Mouse (Mus musculus) CD4-positive, CD25-positive, alpha-beta regulatory T cell, adult 2 months (primary cell): ENCODE measurements at regions not wholly inside any gene's neighbourhood (a gene's known extent, or its start where the extent isn't known, plus 50 kb on each side); places are given as distances from the start of the nearest gene placed in this dataset.

Source experiments
- DNase-seq: peaks from one replicate; pipeline ENCODE4 v3.0.0-alpha.2; 2012; ENCODE audit warnings: low read depth, low spot score

DNA sequence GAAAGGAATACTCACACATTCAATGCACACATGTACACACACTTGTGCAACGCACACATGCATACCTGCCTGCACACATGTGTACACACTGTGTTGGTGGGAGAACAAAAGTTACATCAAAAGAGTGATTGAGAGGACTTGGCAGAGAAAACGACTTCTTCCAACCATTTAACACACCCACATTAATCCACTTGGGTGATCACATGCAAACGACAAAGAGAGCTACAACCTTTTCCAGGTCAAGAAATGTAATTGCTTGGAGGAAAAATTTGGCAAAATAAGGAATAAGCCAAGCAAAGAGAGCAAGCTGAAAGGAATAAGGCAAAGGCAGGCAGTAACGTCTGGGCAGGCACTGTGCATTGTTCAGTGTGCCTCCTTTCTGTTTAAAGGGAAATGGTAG, 67.3 kb downstream of the C1d start:
- DNase-seq = no peak

DNA sequence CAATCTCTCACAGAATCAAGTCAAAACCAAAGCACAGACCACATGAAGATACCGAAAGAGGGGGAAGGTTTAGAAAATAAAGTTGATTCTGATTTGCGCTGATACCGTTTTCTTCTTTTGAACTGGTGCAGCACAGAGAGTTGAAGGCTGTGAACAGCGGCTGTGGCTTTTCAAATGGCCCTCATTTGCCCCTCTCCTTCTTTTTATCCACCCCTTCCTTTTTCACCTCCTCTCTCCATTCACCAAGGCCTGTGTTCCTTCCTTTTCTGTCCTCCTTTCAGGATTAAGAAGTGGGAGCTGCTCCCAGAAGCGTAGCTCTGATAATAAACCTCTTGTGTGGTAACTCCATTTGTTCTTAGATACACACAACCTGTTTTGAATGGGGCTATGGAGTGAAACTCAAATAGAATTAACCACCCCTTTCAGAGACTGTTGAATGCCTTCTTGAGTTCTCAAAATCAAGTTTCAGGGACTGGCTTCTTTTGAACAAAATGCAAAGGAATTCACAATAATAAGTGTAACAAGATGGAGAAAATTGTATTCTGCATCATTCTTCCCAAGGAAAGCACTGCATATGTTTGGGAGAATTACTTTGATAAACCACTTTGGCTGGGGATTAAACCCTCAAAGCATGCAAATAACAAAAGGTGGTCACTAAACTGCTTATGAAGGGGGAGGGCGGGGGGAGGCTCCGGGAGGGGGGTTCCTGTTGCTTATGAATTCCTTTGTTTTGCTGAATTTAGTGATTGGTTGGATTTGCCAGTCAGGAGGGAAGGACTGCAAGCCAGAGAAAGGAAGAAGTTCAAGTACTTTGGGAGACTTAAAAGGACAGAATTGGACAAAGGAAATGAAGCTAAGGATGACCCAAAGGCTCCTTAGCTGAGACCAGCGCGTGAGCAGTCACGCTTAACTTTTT, 68.6 kb downstream of the C1d start:
- DNase-seq = no peak

DNA sequence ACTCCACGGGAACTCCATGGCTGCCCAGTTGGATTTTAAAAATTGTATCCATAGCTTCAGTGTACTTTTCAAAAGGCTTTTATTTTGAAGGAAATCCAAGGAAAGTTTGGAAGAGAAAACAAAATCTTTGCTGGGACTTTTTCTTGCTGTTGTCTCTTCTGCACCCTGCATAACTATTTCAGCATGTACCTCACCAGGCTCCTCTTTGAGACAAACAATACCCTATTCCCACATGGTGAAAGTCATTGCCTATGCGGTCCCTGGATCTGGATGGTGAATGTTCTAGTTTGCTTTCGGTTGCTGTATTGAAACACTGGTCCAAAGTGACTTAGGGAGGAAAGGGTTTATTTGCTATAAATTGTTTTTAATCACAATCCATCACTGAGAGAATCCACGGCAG, 69.3 kb downstream of the C1d start:
- DNase-seq = no peak

DNA sequence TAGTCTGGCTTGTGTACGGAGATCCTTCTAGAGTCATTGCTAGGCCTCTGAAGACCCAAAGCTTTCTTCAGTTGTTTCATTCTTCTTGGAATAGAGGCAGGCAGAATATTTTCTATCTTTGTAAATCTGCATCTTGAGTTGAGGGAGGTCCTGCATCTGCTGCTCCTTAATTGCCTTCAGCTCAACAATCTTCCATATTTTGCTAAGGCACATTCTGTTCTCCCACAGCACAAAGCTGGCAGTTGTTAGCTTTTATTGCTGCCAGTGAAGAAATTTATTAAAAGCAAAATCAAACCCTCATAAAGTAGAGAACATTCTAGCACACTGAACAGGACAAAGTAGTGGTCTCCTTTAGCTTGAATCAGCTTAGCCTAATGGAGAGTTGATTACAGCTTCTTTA, 94.1 kb downstream of the C1d start:
- DNase-seq = no peak

DNA sequence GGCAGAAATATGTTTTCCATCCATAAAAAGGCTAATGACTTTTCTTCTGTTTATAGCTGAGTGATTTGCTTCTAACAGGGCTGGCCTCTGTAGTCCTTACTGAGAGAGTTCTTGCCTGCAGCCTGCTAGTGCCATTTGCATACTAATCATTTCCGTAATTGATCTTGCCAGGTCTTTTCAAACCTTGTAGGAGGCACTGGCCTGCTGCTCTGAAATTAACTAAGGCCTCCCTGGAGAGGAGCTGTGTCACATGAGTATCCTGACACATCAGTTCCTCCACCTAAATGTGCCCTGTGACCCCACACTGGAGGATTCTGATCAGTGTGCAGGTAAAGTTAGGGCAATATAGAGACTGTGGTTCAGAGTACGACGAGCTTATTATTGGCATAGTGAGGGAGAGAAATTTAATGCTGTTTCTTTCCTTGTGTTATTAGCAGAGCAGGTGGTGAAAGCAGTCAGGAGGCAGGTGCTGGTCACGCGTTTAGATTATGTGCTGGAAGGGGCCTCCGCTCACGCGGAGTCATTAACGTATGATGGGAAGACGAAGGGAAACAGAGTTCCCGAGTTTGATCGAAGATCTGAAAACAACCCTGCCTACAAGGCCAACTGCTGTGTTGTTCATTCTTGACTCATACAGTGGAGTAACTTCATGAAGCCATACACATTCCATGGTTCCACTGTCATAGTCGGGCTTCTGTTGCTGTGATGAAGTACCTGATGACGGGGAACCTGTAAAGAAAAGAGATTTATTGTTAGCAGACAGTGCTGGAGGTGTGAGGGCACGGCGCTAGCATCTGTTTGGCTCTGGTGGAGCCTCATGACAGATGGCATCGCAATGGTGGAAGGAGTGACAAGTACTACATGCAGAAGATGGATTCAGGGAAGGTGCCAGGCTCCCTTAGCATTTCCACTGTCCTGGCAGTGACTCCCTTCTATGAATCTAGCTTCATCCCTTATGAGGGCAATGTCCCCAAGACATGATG, 95.1 kb downstream of the C1d start:
- no peak for DNase-seq

DNA sequence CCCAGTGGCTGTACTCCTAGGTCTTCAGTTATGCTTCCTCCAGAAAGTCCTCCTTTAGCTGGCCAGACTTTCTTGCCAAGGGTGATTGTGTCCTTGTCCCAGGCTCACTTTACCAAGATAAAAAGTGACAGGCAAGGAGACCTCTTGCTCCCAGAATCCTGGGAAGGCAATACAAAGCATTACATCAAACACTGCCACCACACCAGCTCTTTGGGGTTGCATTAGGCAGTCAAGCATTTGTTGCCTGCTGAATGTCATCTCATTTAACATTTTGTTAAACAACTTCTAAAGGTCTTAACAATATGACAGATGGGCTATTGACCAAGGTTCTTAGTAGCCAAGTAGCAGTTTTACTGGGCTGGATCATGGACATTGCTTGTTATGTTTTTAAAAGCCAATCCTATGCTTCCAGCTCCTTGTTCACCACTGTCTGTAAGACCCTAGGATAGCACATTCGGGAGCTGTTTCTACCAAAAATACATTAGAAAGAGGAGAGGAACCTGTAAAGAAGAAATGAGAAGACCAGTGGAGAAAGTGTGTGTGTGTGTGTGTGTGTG, 102.4 kb downstream of the C1d start:
- DNase-seq = no peak

DNA sequence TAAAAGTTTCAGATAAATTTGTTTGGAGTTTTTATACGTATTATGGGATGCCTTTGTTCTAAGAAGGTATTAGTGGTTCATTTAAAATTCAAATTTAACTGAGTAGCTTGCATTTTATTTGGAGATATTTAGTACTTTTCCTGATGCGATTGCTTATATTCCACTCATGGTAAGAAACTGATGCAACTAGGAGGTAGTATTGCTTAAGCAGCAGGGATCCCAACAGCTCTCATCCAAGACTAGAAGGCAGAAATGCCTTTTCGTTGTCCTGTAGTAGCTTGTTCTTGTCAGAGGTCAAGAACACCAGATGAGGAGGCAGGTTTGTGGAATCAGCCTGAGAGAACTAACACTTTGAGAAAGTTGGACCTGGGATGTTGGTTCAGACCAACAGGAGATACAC, 120.5 kb downstream of the C1d start:
- no peak for DNase-seq

DNA sequence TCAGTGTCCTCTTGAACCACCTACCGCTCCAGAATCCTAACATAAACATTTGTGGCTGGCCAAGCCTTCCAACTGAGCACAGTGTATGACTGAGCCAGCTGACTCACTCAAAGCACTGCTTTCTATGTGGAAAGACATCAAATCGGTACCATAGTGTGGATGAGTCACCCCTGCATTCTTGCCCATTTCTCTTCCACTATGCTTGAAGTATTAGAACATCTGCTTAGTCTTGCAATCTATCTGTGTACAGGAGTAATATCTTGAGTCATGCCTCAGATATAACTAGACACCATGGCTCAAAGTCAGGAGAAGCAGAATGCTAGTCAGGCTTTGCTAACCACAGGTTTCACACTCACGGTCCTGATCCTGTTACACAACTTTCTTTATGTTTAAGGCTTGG, 129.4 kb downstream of the C1d start:
- DNase-seq = no peak

DNA sequence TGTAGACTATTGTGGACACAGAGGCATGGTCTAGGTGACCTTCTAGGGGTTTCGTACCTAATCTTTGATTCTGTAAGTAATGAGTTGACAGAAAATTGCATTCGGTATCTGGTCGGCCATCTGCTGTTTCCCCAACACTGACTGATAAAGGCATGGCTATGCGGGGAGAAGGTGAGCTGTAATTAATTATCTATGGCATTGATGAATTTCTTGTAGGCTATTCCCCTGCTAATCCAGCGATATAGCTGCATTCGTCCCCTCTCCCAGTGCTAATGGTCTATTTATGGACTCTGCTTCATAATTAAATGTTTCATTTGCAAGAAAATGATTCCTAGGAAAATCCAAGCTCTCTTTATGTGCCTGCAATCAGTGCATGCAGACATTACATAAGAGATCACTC, 136.5 kb downstream of the C1d start:
- no peak for DNase-seq

DNA sequence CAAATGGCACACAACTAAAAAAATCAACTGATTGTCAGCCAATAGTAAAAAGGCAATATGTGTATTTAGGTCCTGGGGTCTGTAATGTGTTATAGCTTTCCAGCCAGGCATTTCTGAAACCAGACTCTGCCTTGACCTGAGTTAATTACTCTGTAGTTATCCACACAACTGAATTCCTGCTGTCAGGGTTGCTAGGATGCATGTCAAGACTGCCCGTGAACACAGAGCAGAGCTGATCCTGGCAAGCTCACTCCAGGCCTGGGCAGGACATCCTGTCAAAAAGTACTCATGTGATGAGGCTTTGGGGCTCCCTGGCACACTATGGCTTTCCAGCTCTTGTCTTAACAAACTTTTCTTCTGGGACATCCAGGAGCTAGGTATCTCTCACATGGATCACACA, 157.2 kb downstream of the C1d start:
- no peak for DNase-seq

DNA sequence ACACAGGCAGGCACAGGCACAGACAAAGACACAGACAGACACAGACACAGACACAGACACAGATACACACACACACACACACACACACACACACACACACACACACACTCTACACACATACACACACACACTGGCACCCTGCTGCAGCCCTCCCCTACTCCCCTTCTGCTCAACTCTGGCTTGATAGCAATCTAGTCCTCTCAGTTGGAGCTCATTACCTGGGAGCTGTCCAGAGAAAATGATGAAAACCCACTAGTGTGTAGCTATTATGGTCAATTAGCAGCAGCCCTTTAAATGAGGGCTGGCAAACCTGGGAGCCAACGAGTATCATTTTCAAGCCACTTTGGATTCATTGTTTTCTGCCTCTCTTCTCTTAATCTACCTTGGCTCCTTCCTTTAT, 157.8 kb downstream of the C1d start:
- DNase-seq = no peak

DNA sequence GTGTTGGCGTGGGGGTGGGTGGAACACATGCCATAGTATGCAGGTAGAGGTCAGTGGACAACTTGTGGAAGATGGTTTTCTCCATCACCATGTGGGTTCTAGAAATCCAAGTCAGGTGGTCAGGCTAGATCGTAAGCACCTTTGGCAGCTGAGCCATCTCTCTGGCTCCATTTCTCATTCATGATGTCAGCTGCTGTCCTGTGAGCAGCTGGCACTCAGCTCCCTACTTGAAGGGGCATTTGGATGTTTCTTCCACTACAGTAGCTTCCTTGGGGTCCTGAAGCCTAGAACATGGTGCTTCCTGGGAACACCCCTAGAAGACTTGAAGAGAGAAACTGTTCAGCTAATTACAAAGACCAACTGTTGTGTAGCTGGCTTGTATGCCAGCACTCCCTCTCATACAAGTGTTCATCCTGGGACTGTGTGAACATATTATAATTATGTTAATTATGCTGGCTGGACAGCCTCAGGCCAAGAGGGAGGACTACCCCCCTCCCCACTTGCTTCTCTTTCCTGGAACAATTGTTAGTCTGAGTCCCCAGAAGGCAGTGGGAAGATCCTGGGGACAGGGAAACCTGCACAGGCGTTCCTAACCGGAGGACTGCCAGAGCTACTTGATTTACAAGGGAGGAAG, 160.4 kb downstream of the C1d start:
- DNase-seq = no peak

DNA sequence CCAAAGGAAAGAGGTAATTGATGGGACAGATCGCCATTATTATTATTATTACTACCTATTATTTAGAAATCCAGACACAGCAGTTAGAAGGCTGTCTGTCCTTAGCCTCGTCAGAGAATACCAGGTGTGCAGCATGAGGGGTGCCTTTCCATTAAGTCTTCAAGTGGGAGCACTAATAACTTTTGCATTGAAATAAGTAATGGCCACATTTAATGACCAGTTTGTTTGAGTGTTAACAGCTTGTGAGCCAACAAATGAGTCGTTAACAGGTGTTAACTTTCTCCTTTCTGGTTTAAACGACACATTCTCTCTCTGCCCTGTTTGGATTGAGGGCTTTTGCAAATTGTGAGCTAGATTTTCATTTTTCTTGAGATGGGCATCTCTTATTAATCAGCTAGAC, 184.8 kb downstream of the C1d start:
- DNase-seq = no peak

DNA sequence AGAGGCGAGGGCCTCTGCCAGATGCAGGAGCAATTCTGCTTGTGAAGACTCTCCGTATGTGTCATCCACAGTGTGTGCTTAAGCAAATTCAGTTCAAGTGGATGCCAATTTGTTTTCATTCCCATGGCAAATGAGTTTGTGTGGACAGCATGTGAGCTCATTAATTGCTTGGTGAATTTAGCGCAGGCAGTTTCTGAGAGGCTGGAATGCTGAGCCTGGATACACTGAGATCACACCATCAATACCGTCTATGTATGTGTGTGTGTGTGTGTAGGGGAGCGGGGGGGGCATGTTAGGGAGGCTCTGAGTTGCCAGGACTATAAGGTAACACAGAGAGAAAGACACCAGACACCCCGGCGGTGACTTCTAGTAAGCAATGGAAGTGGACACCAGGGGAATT, 191.9 kb downstream of the C1d start:
- no peak for DNase-seq

DNA sequence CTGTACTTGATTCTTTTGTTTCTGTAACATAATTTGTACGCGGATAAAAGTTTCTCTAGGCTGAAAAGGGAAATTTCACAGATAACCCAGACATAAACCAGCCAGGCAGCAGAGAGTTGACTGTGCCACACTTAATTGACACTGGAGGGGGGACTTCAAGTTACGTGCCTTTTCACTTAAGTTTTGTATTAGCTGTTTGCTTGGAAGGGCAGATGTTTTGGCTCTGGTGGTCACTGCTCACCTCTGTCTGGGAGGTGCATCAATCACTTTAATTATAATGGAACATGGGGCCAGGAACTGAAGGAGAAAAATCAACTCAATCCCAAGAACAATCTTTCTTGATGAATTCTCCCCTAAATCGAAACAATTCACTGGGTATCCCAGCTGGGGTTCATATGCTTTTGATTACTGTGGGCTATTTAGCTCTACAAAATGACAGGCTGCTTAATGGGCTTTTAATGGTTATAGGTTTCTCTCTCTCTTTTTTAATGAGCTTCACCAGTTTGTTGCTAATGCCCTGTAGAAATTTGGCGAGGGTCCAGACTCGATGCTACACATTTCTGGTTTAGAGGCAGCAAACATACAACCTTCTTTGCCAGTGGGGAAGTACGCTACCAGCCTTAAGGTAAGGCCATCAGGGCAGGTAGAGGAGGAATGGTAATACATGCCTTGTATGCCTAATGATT, 193.1 kb downstream of the C1d start:
- no peak for DNase-seq

DNA sequence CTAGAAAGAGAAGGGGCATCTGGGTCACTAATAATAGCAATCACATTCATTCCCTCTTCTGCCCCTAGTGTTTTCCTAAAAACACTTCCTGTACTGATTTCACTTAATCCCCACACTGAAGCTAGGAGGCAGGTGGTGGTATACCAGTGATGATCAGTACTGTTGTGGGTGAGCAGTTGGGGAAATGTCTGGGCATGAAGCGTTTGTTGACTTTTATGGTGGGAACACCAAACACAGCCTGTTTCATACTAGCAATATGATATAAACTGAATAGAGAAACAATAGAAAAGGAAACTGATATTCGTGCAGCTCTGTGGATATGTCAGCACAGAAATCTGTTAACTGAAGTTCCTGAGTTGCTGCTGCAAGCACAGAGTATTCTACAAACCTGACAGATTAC, 194.1 kb downstream of the C1d start:
- no peak for DNase-seq

DNA sequence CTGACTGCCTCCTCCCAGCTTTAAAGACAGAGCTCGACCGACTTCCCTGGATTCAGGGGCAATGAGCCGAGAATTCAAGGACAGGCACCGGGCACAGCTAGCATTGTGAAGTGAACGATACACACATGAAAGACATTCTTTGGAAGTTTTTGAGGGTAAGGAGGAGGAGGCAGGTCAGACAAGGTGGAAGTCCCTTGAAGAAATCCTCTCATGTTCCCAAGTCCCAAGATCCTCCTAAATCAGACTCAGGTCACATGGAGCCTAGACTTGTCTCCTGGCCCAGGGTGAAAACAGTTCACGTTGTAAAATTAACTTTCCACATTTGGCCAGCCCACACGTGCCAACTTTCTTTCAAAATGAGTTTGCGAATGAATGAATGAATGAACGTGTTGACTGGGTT, 196.2 kb downstream of the C1d start:
- no peak for DNase-seq

DNA sequence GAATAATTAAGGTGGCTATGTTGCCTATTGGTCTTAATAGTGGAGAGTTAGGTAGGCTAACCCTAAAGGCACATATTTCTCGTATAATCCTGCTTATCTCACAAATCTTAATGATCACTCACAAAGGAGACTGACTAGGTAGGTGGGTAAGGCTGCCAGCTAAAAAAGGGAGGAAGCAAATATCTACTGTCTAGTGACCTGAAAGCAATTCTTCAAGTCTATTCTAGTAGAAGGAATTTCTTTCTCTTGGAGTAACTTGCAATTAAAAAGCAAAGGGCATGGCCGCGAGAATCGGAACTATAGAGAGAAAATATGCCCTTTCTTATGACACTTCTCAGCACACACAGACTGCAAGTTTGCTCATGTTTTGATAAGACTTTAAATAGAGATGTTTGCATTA, 201.6 kb downstream of the C1d start:
- DNase-seq = no peak

DNA sequence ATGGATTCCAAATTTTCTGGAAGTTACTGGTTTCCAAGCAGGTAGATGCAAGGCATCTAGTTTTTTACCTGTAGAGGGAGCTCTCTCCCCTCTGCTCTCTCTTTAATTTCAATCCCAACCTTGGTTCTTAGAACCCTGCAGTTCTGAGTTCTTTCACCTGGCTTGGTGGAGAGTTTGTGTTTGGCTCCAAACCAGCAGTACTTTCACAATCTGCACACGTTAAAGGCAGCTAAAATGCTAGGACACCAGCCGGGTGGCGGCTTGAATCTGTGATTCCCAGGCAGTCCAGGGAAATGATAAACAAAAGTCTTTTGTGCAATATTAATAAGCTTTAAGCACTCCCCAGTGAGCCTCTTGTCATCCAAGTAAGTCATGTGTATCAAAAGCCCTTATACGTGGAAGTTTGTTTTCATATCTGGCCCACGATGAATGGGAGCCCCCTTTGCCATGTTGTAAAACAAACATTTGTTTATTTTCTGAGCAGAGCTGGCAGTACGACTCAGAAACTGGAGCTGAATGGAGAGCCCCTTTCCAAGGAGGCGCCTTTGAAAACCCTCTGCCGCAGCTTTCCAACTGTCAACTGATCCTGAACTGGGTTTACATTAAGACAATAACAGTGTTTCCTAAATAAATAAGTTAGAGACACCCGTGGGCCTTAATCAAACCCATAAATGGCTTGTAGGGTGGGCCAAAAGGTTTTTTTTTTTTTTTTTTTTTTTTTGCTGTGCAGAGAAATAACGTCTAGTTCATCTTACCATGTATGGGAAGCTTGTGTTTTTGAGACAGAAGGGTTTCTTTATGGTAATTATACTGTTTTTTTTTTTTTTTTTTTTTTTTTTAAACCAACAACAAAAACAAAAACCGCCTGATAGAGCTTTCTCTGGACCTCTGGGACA, 202.9 kb downstream of the C1d start:
- DNase-seq = no peak

DNA sequence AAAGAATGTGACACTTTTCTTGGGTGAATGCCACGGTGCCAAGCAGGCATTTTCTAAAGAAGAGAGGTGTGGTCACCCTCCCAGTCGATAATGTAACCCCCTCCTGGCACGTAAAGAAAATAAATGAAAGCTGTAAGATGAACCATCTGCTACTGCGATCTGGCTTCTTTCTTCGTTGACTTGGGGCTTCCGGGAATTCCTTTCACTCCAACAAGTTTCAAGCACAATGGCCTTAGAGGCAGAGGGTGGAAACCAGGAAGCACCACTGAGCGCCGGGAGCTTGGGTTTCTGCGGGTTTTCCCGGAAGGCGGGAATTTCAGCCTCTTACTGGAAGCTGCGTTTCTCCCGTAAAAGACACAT, 203.5 kb downstream of the C1d start:
- DNase-seq = no peak
